Mouse (Mus musculus) megakaryocyte progenitor cell, adult 5-6 weeks (primary cell): Measurements from ENCODE around the gene Pdzrn3. TPM values are rescaled to one million over a fixed set of nuclear protein-coding genes. Genes with fewer than 3 reads are reported as not detected.

Experiments used
- ATAC-seq: replicated peaks from 2 replicates; pipeline ENCODE4 v1.8.0; 2016; ENCODE audit warnings: mild to moderate bottlenecking, moderate TSS enrichment, inconsistent platforms; ENCODE audit not compliant: poor library complexity
- total RNA-seq, 2 experiments: library from RNA; stranded (forward) in 1 of 2; stranded (reverse) in 1 of 2; fragments of 157-497, 149-512 nt in 1 of 2; fragments of 200-1000 nt in 1 of 2; gene quantifications; 2 replicates each; pipeline versions ENCODE4 v1.2.3 to v1.2.4; 2015 to 2017

Pdzrn3 gene
- total RNA-seq, 2 experiments from 2014 or later = 0.08 TPM; not detected in 1

DNA sequence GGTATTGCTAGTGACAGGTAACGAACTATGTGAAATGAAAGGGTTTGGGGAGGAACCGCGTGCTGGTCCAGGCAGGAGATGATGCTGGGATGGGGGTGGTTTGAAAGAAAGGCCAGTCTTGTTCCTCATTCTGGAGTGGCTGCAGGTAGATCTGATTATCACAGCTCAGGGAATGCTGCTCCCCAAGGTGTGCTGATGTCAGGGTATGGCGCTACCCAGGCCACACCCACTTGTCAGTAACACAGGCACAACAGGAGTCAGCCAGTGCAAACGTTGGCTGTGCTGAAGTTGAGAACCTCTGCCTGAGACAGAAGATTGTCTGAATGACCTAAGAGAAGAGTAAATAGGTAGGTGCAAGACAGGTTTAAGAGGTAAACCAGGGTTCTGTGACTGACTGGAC lies 4.7 kb downstream of the Pdzrn3 start:
- ATAC-seq = no peak

DNA sequence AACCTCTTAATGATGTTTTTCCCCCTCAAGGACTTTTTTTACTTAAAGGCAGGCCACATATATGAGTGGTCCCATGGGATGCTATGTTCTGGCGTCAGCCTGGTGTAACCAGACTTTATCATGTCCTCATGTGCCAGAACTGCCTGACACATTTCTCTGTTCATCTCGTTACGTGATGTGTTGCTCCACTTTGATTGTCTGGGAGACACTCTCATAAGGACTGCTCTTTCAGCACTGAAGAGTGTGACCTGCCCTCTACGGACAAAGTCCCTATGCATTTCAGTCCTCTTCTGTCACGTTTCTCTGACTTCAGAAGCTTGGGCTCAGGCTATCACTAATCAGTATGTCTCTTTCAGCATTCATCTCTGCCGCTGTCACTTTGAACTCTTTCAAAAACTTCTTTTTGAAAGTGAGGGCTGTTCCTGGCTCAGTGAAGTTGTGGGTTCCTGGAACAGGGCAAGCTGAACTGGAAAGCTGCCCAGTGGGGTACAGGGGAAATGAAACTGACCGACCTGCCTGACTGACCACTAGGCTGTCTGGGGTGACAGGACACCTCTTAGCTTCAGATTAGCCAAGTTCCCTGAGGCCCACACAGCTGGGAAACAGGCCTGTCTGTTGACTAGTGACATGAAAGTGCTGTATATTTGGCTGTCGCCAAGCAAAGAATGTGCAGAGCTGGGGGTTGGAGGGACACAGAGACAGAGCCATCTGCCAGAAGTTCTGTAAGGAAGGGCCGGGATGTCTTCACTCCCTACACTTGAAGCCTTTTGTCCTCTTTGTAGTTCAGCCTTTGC lies 10.7 kb downstream of the Pdzrn3 start:
- ATAC-seq = peak; percentile 60

DNA sequence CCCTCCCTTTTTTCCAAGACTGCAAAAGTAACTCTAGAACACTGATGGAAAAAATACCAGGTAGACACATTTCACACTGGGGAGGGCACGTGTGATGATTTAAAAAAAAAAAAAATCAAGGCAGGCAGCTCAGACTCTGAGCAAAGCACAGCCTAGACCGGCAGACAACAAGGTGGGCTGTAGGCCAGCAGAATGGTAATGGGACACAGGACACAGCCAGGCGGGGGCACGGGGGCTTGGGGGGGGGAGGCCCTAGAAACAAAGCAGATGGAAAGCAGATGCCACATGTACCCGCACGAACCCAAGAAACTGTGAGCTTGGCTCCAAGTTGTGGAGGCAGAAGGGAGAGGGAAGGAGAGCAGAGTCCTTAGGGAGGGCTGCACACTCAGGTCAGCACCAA lies 11.9 kb downstream of the Pdzrn3 start:
- ATAC-seq = no peak

DNA sequence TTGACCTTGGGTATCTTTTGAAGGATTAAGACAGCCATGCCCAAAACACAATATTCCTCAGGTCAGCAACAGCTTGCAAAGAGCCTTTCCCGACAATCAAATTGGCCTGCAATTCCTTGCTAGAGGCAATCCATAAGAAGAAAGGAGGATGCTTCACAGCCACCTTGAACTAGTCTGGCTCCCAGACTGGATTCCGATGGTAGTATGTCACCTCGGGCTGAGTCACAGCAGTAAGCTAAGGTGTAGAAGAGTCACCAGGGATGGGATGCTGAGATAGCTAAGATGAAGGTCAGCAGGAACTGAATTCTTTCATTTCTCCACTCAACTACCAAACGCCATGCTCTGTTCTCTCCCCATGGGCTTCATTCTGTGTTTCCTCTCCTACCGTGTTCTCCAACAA lies 13.8 kb downstream of the Pdzrn3 start:
- no peak for ATAC-seq

DNA sequence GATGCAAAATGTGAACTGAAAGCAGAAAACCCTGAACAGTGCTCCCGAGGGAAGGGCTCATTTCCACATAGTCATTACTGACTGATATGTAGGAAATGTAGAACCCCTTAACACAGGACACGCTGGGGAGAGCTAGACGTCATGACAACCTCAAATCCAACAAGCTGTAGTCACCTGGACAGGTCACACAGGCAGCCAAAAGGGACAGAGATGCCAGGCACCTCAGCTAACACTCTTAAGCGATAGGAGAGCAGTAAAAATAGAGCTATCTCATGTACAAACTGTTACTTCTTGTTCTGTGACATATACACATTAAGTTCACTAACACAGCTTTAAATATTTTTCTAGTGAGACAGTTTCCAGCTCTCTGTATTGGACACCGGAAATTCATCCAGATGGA lies 15.0 kb downstream of the Pdzrn3 start:
- ATAC-seq = no peak

DNA sequence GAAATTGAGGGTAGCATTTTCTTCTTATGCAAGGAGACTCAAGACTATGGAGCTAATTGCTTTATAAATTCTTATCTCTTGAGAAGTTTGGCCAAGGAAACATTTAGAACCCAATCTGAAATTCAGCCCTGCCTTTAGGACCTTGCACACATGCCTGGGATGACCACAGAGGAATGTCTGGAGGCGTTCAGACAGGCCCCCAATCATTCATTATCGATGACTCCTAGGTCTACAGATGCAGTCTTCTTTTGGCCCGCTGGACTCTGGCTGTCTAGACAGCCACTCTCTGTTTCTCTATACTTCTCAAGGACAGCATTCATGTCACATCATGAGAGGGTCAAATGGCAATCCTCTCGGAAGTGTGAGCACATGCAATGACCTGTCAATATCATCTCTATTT lies 15.4 kb downstream of the Pdzrn3 start:
- ATAC-seq = no peak

DNA sequence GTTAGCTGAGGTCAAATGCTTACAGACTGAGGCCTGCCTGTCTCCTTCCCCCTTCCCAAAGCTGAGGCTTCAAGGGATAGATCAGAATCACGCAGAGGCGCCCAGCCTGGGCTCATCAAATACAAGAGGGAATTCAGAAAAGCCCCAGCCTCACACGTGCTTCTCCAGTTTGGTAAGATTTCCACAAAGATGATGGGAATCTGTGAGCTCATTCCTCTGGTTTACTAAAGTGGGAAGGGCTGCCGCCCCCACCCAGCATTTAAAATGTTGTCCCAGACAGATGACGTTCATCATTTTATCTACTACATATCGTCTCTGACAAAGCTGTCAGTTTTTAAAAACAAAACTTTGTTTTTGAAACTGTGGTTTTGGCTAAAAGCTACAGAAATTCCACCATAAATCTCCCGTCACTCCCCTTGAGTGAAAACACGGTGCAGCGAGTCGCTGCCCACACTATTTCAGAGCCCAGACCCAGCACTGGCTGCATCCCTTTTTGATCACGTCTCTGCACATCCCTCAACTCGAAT lies 17.4 kb downstream of the Pdzrn3 start:
- no peak for ATAC-seq

DNA sequence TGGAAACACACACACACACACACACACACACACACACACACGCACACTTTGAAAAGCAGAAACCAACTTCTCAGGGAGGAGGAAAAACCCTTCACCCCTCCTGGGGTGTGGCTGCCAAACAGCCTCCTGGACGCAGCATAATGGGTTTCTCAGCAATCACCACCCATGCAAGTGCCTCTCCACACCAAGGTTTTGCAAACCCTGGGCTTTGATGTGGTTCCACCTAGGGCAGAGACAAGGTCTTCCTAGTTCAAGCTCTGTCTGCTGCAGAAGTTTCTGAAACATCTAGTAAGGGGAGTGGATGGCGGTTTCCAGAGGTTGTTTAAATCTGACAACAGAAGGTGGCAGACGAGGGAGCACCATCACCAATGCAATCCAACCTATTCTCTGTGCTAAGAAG lies 18.1 kb downstream of the Pdzrn3 start:
- no peak for ATAC-seq

DNA sequence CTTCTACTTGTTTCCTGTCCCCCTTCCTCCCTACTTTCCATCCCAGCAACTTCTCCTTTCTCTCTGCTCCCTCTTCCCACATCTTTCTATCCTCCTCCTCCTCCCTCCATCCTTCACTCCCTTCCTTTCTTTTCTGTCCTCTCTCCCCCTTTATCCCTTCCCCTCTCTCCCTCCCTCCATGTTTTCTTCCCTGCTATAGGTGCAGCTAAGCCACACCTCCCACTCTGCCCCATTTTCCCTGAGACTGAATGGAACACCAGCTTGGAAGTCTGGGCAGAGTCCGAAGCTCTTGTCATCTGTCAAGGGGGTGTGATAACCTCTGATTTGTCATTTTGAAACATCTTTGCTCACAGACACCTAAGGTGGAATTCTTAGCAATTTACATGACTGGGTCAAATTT lies 22.8 kb downstream of the Pdzrn3 start:
- no peak for ATAC-seq

DNA sequence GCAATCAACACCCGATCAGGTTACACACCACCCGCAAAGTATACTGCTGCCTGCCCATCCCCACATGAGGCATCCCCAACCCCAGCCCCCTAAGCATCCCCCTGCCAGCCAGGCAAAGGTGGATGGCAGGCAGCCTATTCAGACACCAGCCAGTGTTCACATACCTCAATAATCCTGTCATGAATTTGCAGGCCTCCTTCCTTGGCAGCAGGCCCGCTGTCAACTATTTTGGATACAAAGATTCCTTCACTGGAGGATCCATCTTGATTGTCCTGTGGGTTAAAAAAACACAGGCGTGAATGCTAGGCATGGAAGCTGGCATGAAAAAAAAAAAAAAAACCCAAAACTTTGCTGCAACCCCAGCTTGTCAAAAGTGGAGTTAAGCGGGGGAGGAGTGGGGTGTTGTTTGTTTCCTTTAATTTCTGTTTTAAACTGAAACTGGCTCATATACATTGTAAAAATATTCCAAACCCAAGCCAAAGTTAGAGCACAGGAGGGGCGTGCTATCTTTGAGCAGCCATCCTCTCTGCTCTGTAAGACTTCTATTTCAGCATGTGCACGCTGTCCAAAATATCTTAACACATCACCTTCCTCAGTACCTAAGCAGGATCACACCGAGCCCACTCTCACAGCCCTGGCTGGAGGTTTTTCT lies 23.3 kb downstream of the Pdzrn3 start:
- no peak for ATAC-seq

DNA sequence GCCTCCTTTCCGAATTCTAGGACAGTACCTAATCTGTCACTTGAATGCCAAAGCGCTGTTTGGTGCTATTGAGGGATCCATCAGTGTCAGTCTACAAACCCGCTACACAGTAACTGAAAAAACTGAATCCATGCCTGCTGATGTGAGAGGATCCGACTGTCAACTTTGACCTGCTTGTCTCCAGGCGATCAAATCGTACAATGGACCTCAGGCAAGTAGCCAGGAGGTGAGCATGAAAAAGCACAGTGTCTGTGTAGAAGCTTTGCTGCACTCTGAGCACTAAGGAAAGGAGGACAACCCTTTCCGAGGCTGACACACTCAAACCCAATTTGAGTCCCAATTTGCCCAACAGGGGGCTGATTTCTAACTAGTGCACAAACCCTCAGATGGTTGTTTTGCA lies 24.0 kb downstream of the Pdzrn3 start:
- ATAC-seq = no peak

DNA sequence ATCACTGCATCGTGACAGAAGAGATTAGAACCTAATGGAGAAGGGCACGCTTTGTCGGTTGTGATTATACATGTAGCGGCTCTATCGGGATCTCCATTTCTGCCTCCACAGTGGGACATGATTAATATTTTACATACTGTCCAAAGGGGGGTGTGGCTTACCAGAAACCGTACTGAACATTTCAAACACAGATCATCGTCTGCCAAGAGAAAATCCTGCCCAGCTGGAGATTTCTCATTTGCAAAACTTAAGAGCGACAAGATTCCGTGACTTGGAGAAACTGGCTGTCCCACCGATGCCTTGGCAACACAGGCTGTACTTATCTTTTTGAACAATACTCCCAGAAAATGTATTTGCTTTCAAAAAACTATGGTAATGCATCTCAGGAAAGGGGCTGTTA lies 25.1 kb downstream of the Pdzrn3 start:
- no peak for ATAC-seq

DNA sequence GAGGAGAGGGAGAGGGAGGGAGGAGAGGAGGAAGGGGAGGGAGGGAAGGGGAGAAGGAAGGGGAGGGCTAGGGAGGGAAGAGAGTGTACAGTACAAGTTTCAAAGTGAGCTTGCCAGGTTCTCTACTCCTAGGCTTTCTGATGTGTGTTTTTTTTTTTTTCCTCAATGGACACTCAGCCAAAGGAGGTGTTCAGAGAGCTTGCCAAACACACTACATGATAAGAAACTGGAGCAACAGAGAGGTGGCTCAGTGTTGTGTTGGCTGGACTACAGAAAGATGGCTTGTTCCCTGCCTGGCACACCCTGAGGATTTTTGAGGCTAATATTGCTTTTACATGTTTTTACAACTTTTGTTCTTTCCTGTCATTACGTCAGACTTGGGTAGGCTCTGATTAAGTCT lies 26.6 kb downstream of the Pdzrn3 start:
- no peak for ATAC-seq

DNA sequence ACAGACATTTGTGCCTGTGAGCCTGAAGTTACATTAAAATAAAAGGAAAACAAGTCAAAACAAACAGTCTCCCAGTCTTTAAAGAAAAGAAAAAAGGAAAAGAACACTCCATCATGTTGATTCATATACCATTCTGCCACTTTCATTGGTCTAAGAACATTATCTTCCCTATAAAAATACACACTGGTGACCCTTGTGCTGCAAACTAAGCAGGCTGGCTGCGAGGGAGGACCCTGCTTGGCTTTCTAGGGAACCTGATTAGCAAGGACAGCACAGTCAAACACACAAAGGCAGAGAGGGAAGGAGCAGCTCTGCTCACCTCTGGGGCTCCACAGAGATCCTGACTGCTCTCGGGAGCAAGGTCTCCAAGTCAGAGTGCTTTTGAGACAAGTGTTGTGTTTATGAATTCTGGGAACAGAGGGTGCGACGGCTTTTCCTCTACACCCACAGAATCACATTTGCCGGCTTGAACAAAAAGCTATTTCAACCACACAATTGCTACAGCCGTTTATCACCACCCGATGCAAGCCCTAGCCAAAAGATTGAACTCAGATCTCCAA lies 27.2 kb downstream of the Pdzrn3 start:
- ATAC-seq = no peak

DNA sequence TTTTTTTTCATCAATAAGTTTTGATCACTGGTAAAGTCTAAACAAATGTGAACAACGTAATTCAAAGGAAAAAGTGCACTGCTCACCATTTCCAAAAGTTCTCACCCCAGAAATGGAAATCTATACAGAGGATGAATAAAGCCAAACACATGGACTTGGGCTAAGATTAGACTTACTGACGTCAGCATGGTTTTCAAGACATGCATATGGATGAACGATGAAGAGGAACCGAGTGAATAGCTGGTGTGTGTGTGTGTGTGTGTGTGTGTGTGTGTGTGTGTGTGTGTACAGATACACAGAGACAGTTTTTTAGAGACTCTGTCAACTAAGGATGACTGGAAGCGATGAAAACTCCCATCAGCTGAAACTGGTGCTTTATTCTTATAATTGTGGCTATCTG lies 29.2 kb downstream of the Pdzrn3 start:
- ATAC-seq = no peak

DNA sequence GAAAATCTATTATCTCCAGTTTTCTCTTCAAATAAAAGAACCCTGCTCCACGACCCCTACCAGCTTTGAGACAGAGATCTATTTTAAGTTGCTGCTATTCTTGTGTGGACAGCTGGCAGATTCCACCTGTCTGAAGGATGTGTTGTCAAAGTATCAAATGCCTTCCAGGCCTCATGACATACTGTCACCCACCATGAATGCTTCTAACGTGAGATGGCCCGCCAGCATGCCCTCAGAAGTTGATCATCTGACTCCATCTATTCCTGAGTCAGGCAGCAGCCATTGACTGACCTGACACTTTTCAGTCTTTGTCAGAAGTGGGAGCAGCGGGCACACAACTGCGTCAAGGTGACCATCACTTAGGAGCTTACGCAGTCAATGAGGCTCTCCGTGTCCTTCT lies 37.6 kb downstream of the Pdzrn3 start:
- ATAC-seq = no peak

DNA sequence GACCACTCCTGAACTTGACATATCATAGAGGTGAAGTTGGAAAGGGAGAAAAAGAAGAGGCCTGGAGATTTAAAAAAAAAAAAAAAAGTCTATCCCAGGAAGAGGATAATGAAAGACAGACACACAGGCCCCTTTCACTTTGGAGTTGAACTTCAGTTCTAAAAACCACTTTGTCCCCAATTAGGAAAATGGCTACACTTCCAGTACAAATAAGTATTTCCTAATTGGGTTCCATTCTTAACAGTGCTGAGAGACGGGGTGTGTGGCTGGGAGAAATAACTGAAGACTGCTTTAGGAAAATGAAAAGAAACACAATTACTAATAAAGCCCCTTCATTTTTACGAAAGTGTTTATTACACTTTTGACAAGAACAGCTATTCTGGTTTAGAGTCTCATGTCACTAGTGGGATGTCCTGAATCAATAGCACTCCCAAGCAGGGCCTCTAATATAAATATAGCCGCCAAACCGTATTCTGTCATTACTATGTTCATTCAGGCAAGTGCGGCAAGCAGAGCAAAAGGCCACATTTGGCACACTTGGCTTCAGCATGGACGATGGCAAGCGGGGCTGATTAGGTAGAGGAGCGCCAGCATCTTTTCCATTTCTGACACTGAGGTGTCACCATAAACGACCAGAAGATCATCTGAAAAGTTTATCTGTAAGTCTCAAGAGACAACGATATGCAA lies 39.7 kb downstream of the Pdzrn3 start:
- no peak for ATAC-seq

DNA sequence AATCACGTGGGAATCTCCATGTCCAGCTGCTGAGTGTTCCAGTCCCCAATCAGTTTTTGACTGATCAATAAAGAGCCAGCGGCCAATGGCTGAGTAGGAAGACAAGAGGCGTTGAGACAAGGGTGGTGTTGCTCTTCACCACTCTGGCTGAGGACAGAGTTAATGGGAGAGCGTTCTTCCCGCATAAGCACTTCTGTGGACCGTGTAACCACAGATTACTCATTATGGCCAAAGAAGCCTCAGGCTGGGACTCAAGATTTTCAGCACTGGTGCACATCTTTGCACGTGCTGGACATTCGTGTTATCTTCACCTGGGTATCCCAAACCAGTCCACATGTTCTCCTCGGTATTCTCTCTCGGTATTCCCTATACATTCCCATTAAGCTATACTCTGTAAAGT lies 41.0 kb downstream of the Pdzrn3 start:
- no peak for ATAC-seq

DNA sequence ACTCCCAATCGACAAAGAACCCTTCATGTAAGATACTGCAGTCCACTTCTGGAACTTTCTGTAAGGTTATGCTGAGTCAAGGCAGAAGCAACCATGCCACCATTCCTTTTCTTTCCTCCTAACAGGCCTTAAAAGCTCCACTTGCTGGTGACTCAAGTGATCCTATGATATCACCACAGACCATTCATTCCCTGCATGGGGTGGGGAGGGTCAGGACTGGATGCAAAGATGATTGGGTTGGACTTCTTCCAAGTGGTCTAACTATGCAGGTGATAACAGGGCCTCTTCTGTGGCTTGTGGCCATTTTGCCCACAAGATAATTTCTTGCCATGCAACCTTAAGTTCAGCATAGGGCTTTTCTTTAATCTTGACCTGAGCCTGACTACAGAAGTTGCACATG lies 42.0 kb downstream of the Pdzrn3 start:
- peak; percentile 85 for ATAC-seq

DNA sequence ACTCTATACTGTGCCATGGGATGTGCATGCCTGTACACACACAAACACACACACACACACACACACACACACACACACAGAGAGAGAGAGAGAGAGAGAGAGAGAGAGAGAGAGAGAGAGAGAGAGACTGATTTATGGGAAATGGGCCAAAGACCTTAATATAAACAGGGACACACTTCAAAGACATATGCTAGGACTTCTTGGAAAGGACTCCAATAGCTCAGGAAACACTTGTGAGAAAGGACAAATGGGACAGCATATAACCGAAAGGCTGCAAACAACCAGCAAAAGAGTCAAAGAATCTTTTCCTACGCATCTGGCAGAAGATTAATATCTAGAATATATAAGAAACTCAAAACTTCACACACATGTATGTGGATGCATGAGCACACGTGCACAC lies 43.2 kb downstream of the Pdzrn3 start:
- no peak for ATAC-seq

DNA sequence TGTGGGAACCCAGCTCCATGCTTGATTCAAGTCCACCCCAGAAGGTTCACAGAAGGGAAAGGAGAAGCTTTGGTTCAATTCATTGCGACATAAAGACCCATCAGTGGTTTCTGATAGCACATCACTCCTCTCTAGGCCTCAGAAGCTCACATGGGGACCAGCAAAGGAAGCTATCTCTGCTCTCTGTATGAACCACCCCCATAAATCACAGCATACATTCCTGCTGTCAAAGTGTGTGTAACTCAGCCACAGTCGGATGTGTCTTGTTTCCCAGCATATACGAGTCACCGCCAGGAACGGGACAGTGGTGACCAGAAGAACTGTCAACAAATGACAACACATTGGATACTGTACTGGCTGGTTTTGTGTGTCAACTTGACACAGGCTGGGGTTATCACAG lies 47.3 kb downstream of the Pdzrn3 start:
- peak; percentile 32 for ATAC-seq

DNA sequence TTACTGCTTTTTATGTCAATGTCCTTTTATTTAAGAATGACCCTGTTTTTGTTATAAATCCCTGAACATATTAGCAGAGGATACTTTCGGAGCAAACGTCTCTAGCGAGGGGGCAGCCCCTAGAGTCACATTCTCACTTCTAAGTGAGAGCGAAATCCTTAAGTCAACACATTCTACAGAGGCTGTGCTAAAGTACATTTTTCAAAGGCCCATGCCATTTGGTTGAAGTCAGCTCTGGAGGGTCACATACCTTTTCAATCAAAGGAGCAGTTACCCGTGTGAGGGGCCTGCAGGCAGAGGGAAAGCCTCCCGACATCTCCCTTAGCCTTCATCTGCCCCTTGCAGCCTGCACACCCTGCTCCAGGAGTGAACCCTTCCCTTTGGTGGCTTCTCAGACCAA lies 48.2 kb downstream of the Pdzrn3 start:
- ATAC-seq = no peak
